Mouse (Mus musculus): ENCODE results near the gene Gbp7.

DNA sequence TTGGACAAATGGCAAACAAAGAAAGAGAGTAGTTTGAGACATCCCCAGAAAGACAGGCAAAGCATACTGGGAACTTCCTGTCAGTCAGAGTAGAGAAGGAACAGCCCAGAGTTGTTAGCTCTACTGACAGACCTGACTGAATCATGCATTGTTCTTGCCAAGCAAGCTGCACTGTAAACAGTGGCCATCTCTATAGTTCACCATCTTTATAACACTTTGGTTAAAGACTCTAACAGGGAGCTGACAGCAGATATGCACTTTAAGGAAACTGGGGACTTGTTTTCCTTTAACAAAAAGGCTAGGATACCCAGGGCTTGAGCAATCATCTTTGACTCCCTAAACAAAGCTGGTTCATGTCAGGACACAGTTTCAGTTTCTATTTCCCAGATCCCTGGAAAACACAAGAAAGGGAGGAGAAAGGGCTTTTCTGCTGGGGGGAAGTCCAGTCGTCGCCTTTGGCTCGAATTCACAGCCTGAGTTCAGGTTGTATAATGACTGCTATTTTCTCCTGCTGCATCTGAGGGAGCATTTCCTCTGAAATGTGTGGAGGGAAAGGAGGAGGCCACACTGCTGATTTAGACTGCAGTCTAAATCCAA is 29.6 kb downstream of the Gbp7 start, which contains the start of gene Gbp3:
- no peak for TF ChIP-seq POLR2A (IDR thresholded peaks at IDR 0.05; ENCODE audit: borderline replicate concordance, low read depth, low read length)
- TF ChIP-seq CTCF (IDR thresholded peaks at IDR 0.05; ENCODE audit: low read depth, low read length), result no peak
